Mouse (Mus musculus) forebrain, embryonic 15.5 days (tissue): ENCODE data around the gene D7Ertd443e. TPM values are rescaled to one million over a fixed set of nuclear protein-coding genes. Genes with fewer than 3 reads are reported as not detected.
A peak's percentile ranks its signal among the peaks of the same experiment; 100 is the strongest.

Experiments
- ATAC-seq: fragments of 200-750 bp; cut with Nextera tagmentation; replicated peaks from 2 replicates; pipeline ENCODE4 v1.8.0; 2017; ENCODE audit warnings: mild to moderate bottlenecking, moderate TSS enrichment, moderate library complexity
- H3K27ac ChIP-seq: fragments of 300-500 bp; sonication (generic); replicated peaks from 2 replicates; pipeline ENCODE4 v1.5.1; 2015; ENCODE audit warnings: mild to moderate bottlenecking, inconsistent platforms
- H3K27me3 ChIP-seq: fragments of 300-500 bp; sonication (generic); 2 replicates; pipeline ENCODE4 v1.6.1; 2015; ENCODE audit warnings: inconsistent platforms
- H3K36me3 ChIP-seq: fragments of 300-500 bp; sonication (generic); 2 replicates; pipeline ENCODE4 v1.6.1; 2015; ENCODE audit warnings: mild to moderate bottlenecking, inconsistent platforms
- H3K4me1 ChIP-seq: fragments of 300-500 bp; sonication (generic); 2 replicates; pipeline ENCODE4 v1.6.1; 2015; ENCODE audit warnings: inconsistent platforms
- H3K4me2 ChIP-seq: fragments of 300-500 bp; sonication (generic); replicated peaks from 2 replicates; pipeline ENCODE4 v1.6.1; 2015; ENCODE audit warnings: mild to moderate bottlenecking, inconsistent platforms
- H3K4me3 ChIP-seq: fragments of 300-500 bp; sonication (generic); 2 replicates; pipeline ENCODE4 v1.5.1; 2015; ENCODE audit warnings: mild to moderate bottlenecking, inconsistent platforms
- H3K9ac ChIP-seq: fragments of 300-500 bp; sonication (generic); replicated peaks from 2 replicates; pipeline ENCODE4 v1.6.1; 2015; ENCODE audit warnings: mild to moderate bottlenecking, inconsistent platforms
- H3K9me3 ChIP-seq: fragments of 300-500 bp; sonication (generic); 2 replicates; pipeline ENCODE4 v1.6.1; 2016; ENCODE audit warnings: inconsistent platforms
- whole genome bisulfite sequencing: fragments of 180-500 bp; shearing (Covaris S2); methylation state at CpG from one replicate; pipeline ENCODE4 v1.1.7; 2015; ENCODE audit warnings: mixed read lengths; 5-methylcytosine and 5-hydroxymethylcytosine counted together
- polyA plus RNA-seq: library from polyadenylated mRNA; unstranded; fragments of >200 nt; fragmentation: Nextera tagmentation; extraction: Ambion mirVana; gene quantifications from 2 replicates; pipeline ENCODE4 v1.2.1, GENCODE M21; 2015

D7Ertd443e gene
- polyA plus RNA-seq, 1 experiment from 2014 or later: not detected

DNA sequence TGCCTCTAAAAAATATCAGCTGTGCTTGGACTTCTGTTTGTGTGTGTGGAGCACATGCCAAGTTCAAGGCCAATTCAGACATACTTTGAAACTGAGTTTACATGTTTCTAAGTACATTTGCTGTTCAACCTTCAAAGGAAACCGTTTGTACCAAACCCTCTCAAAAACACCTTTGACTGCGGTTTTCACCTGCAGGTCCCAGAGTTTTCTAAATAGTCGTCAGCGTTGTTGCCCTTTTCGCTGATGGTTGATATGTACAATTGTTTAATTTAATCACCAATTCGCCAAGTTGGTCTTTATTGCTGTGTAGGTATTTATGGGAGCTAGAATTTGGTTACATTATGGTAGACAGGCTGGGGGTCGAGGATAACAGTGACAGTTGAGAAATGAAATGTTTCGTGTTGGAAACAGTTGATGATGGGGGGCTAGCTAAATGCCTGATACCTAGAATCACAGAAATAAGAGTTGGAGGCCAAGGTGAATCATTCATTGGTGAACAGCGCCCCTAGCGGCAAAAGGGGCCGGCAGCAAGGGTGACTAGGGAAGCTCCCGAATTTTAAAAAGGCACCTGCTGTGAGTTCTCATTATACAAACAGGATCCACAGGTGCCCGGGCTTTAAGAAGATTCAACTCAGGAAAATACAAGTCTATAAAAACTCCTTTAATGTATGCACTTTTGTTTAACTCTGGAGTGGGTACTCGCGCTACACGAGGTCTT is 161.9 kb downstream of the D7Ertd443e start:
- H3K27me3 ChIP-seq: no peaks in the 10 kb centered on the region
- peak overlapping the region; percentile 98 for H3K4me2 ChIP-seq
- peak overlapping the region; percentile 65 for H3K4me3 ChIP-seq
- H3K27ac ChIP-seq: no peak overlapping the region
- no peaks in the 10 kb centered on the region for H3K9me3 ChIP-seq
- H3K36me3 ChIP-seq: no peaks in the 10 kb centered on the region
- 31% methylated on average over 16 of the region's 16 CpGs for WGBS
- no peak overlapping the region for H3K9ac ChIP-seq
- ATAC-seq: no peak; the same call in 1 of the 2 replicates
- peaks cover 20% of the 10 kb centered on the region for H3K4me1 ChIP-seq

Other genes with a start within 250 kb of the D7Ertd443e start
- gene Adam12, start 153.5 kb downstream of the D7Ertd443e start, polyA plus RNA-seq: 2.3 and 2.8 TPM in 2 replicates